Mouse (Mus musculus): ENCODE data around the gene Cldn7. TPM values are rescaled to one million over a fixed set of nuclear protein-coding genes. Genes with fewer than 3 reads are reported as not detected.
A peak's percentile ranks its signal among the peaks of the same experiment; 100 is the strongest.

The Cldn7 gene
- polyA plus RNA-seq, 1 experiment from 2014 or later: 3.7 TPM

DNA sequence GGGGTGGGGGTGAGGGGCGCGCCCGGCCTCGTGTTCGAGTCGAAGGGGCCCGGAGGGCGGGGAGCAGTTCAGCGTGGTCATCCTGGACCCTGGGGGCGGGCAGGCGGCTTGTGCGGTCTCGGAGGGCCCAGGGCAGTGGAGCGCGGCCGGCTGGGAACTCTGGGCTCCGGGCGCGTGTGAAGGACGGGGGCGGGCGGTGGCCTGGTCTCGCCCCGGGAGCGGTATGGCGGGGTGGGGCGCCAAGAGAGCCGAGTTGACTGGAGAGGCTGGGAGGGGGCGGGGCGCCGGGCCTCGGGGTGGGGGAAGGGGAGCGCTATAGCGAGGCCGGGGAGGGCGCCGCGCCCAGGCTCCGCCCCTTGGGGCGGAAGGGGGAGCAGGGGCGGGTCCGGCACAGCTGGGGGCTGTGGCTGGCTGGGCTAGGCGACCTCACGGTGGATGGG, 32.5 kb downstream of the Cldn7 start:
- 1% methylated on average over 18 of the region's 44 CpGs for WGBS
- no peaks in the 10 kb centered on the region for H3K27me3 ChIP-seq
- peak; percentile 36 for ATAC-seq (ENCODE audit: low FRiP score, low read depth)
- peaks cover 40% of the 10 kb centered on the region for H3K4me1 ChIP-seq
- peak overlapping the region; percentile 97 for H3K27ac ChIP-seq (replicated peaks)
- peak overlapping the region; percentile 98 for H3K9ac ChIP-seq (replicated peaks)
- H3K4me2 ChIP-seq (replicated peaks): peak overlapping the region; percentile 60
- peak overlapping the region; percentile 95 for H3K4me3 ChIP-seq
- H3K36me3 ChIP-seq: peaks cover 38% of the 10 kb centered on the region
- no peaks in the 10 kb centered on the region for H3K9me3 ChIP-seq

DNA sequence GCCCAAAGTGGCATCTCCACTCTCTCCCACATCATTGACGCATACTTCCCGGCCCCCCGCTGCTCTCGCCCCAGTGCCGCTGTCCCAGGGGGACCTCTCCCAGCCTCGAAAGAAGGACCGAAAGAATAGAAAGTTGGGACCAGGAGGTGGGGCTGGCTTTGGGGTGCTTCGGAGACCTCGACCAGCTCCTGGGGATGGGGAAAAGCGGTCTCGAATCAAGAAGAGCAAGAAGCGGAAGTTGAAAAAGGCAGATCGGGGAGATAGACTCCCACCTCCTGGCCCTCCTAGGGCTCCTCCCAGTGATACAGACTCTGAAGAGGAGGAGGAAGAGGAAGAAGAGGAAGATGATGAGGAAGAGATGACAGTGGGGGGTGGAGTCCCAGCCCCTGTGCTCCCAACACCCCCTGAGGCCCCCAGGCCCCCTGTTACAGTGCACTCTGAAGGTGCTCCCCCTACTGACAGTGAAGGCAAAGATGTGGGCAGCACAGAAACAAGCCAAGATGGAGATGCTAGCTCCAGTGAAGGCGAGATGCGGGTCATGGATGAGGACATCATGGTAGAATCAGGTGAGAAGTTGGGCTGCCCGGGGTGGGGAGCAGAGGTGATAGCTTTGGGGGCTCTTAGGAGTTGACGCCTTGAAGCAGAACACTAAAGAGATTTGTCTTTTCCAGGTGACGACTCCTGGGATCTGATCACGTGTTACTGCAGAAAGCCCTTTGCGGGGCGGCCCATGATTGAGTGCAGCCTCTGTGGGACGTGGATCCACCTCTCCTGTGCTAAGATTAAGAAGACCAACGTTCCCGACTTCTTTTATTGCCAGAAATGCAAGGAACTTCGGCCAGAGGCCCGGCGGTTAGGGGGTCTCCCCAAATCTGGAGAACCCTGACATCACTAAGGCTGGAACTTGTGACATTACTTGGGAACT, 34.2 kb downstream of the Cldn7 start:
- no peak for ATAC-seq (ENCODE audit: low FRiP score, low read depth)
- 93% methylated on average over 27 of the region's 27 CpGs for WGBS
- no peak overlapping the region for H3K4me2 ChIP-seq (replicated peaks)
- peaks cover 32% of the 10 kb centered on the region for H3K36me3 ChIP-seq
- peaks cover 46% of the 10 kb centered on the region for H3K4me1 ChIP-seq
- no peak overlapping the region for H3K4me3 ChIP-seq
- H3K27ac ChIP-seq (replicated peaks): no peak overlapping the region; the same call in 1 of the 2 replicates
- no peak overlapping the region for H3K9ac ChIP-seq (replicated peaks)
- H3K27me3 ChIP-seq: no peaks in the 10 kb centered on the region
- H3K9me3 ChIP-seq: no peaks in the 10 kb centered on the region

DNA sequence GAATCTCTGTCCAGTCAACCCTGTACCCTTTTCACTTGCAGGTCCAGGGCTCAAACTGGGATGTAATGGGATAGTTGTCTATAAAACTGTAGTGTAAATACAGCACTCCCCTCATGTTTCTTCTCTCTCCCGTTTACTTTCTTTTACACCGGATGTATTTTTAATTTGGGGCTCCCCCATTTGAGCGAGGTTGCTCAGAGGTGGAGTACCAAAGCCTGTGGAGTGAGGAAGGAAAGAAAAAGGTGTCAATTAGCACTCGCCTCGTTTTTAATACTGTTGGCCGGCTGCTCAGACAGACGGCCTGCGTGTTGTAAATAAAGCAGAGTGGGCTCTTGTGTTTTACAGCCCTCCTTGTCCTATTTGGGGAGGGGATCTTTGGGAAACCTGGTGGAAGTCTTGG, 35.1 kb downstream of the Cldn7 start:
- WGBS: 91% methylated on average over 8 of the region's 8 CpGs
- no peak for ATAC-seq (ENCODE audit: low FRiP score, low read depth)
- 0 out of 2 replicates have a peak overlapping the region, but pooled peaks have one; percentile 79 for H3K4me3 ChIP-seq
- peaks cover 28% of the 10 kb centered on the region for H3K36me3 ChIP-seq
- H3K4me2 ChIP-seq (replicated peaks): 0 out of 2 replicates have a peak overlapping the region, but pooled peaks have one; percentile 83
- H3K27me3 ChIP-seq: no peaks in the 10 kb centered on the region
- peaks cover 48% of the 10 kb centered on the region for H3K4me1 ChIP-seq
- no peaks in the 10 kb centered on the region for H3K9me3 ChIP-seq
- H3K27ac ChIP-seq (replicated peaks): peak overlapping the region; percentile 96
- no peak overlapping the region for H3K9ac ChIP-seq (replicated peaks)

DNA sequence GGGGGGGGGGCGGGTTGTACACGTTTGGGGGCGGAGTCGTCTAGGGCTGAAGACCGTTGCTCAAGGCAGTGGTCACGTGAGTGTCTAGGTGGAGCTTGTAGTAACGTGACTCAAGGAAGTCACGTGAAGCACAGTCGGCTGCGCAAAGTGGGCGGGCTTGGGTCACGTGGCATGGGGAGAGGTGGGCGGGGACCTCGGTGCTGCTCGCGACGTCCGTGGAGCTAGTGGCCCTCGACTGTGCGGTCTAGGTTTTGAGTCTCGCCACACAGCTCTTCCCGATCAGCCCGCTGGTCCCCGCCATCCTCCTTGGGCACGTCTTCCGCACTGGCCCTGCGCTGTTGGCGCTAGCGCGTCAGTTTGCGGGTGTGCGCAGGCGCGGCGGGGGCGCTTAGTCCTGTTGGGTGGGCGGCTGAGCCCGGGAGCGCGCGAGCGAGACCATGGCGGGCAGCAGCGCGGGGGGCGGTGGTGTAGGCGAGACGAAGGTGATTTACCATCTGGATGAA, 35.9 kb downstream of the Cldn7 start, which contains the start of gene Dvl2:
Gene Dvl2 (plus strand): TSS at position 200 of the 503 bp plus-strand sequence.
- H3K4me2 ChIP-seq (replicated peaks): peak within 1 kb of the TSS; percentile 83
- peak within 1 kb of the TSS; percentile 82 for H3K9ac ChIP-seq (replicated peaks)
- peak; percentile 61 for ATAC-seq (ENCODE audit: low FRiP score, low read depth)
- peaks cover 48% of the 10 kb centered on the region for H3K4me1 ChIP-seq
- H3K4me3 ChIP-seq: peak within 1 kb of the TSS; percentile 79
- 1% methylated on average over 44 of the region's 48 CpGs for WGBS
- no peaks in the 10 kb centered on the region for H3K9me3 ChIP-seq
- peak within 1 kb of the TSS; percentile 96 for H3K27ac ChIP-seq (replicated peaks)
- no peaks in the 10 kb centered on the region for H3K27me3 ChIP-seq
- peaks cover 34% of the 10 kb centered on the region for H3K36me3 ChIP-seq

DNA sequence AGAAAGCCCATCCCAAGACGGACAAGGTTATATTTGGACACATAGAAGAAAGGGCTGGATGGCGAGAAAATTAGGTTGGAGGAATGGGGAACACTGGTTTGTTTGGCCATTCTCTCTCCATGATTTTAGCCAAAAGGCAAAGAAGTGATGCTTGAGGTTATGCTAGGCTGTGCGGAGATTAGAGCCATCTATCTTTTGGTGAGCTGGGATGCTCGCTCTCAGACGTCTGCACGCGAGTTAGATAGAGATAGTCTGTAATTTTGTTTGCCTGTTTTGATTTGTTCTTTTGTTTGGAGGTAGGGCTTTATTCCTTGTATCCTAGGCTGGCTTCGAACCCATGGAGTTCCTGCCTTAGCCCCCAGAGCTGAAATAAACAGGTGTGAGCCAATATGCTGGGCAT, 36.6 kb downstream of the Cldn7 start:
- Histone ChIP-seq H3K27me3 (no peaks in the 10 kb centered on the region), H3K4me1 (peaks cover 48% of the 10 kb centered on the region), H3K27ac (replicated peaks) (peak overlapping the region; percentile 96), H3K36me3 (peaks cover 41% of the 10 kb centered on the region), H3K4me3 (peak overlapping the region; percentile 79), H3K9me3 (no peaks in the 10 kb centered on the region), H3K9ac (replicated peaks) (peak overlapping the region; percentile 82), H3K4me2 (replicated peaks) (peak overlapping the region; percentile 83)
- no peak for ATAC-seq (ENCODE audit: low FRiP score, low read depth)
- WGBS: 15% methylated on average over 8 of the region's 8 CpGs

DNA sequence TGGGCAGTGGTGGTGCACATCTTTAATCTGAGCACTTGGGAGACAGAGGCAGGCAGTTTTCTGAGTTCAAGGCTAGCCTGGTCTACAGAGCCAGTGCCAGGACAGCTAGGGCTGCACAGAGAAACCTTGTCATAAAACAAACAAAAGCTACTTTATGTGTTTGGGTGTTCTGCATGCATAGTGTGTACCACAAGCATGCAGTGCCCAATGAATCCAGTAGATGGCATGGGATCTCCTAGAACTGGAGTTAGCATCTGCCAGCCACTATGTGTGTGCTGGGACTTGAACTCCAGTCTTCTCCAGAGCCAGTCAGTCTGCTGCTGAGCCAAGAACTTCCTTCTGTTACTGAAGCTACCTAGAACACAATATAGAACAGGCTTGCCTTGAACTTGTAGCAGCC, 37.3 kb downstream of the Cldn7 start:
- ATAC-seq (ENCODE audit: low FRiP score, low read depth): no peak
- Histone ChIP-seq H3K9me3 (no peaks in the 10 kb centered on the region), H3K9ac (replicated peaks) (no peak overlapping the region), H3K4me1 (peaks cover 48% of the 10 kb centered on the region), H3K4me3 (peak overlapping the region; percentile 79; the same call in 1 of the 2 replicates), H3K27me3 (no peaks in the 10 kb centered on the region), H3K36me3 (peaks cover 48% of the 10 kb centered on the region), H3K27ac (replicated peaks) (no peak overlapping the region), H3K4me2 (replicated peaks) (peak overlapping the region; percentile 83)

DNA sequence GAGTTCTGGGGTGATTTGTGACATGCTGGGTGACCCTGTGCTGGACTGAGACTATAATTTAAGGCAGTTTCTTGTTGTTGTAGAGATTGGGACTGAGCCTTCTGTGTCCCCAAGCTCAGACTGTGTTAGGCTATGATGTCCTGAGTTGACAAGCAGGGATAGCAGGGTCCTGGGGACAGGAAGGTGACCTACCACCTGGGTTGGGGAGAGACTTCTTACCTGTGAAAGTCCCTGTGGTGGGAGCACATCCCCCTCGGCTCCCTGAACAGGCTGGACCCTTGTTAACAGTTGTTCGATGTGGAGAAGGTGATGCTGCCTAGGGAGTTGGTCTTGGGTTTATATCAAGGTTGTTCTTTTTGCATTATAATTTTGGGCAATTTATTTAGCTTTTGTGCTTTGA, 37.9 kb downstream of the Cldn7 start:
- Histone ChIP-seq H3K4me1 (peaks cover 45% of the 10 kb centered on the region), H3K4me3 (peak overlapping the region; percentile 79; the same call in 1 of the 2 replicates), H3K27me3 (no peaks in the 10 kb centered on the region), H3K4me2 (replicated peaks) (peak overlapping the region; percentile 83), H3K9me3 (no peaks in the 10 kb centered on the region), H3K27ac (replicated peaks) (no peak overlapping the region), H3K36me3 (peaks cover 54% of the 10 kb centered on the region), H3K9ac (replicated peaks) (0 out of 2 replicates have a peak overlapping the region, but pooled peaks have one; percentile 11)
- ATAC-seq (ENCODE audit: low FRiP score, low read depth): no peak
- 96% methylated on average over 2 of the region's 2 CpGs for WGBS

DNA sequence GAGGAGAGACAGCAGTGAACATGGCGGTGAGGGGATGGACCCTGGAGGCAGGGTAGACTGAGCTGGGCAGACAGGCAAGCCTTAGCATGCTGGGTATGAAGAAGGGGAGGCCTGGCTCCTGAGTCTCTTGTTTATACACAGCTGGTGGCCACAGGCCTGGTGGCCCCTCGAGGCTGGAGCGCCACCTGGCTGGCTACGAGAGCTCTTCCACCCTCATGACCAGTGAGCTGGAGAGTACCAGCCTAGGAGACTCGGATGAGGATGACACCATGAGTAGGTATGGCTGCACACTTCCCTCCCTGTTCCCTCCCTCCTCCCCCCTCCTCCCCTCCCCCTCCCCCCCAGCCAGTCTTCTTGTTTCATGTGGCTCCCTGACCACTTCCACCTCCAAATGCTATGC, 40.9 kb downstream of the Cldn7 start:
- 53% methylated on average over 5 of the region's 5 CpGs for WGBS
- Histone ChIP-seq H3K4me2 (replicated peaks) (no peak overlapping the region), H3K36me3 (peaks cover 62% of the 10 kb centered on the region), H3K27me3 (no peaks in the 10 kb centered on the region), H3K9me3 (no peaks in the 10 kb centered on the region), H3K9ac (replicated peaks) (no peak overlapping the region), H3K4me3 (no peak overlapping the region), H3K4me1 (peaks cover 29% of the 10 kb centered on the region), H3K27ac (replicated peaks) (no peak overlapping the region)
- no peak for ATAC-seq (ENCODE audit: low FRiP score, low read depth)

DNA sequence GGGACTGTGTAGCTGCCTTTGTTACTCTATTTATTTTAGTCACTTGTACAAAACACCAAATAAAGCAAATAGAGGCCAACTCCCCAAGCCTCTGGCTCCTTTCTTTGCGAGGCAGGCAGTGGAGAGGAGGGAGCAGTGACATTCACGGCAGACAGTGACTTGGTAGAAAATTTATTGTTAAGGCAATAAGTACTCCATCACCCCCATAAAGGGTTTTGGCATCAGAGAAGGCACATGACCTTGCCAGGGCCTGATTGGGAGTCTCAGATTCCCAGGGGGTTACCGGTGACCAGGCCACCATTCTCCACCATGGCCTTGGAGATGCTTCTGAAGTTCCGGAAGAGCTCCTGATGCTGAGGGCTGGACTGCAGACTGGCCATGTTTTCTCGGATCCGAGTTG, 45.5 kb downstream of the Cldn7 start:
- WGBS: 88% methylated on average over 6 of the region's 6 CpGs
- no peak for ATAC-seq (ENCODE audit: low FRiP score, low read depth)
- Histone ChIP-seq H3K4me1 (peaks cover 13% of the 10 kb centered on the region), H3K27me3 (no peaks in the 10 kb centered on the region), H3K27ac (replicated peaks) (no peak overlapping the region), H3K36me3 (peaks cover 88% of the 10 kb centered on the region), H3K9ac (replicated peaks) (no peak overlapping the region), H3K9me3 (no peaks in the 10 kb centered on the region), H3K4me3 (no peak overlapping the region), H3K4me2 (replicated peaks) (no peak overlapping the region)

DNA sequence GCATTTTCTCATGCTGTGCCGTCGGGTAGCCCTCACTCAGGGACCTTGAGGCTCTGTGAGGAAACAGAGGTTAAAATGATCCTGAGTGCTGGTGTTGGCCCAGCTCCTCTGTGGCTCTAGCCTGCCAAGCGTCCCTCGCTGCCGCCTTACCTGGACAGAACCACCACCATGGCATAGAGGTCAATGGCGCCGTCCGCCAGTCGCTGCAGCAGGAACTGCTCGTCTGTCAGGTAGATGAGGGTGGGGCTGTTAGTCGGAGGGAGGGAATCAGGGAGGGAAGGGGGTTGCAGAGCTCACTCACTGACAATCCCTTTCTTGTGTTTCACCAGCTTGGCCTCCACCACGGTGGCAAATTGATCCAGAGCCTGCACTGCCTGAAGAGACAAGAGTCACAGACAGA, 46.0 kb downstream of the Cldn7 start:
- H3K27ac ChIP-seq (replicated peaks): no peak overlapping the region

DNA sequence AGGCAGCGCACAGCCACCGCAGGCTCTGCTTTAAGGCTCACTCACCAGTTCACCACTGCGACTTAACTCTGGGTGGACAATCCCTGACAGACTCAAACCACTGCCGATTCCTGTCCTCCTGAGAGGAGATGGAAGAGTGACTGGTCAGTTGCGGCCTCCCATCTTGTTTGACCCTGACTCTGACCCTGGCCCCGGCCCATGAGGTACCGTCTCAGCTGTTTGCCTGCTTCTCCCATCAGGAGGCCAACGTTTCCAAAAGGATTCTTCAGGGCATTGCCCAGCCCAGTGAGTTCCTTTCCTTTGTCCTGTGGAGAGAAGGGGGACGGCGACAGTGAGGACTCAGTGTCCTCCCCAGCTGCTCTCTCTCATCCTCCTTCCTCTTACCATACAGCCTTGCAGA, 46.4 kb downstream of the Cldn7 start:
- ATAC-seq (ENCODE audit: low FRiP score, low read depth): no peak
- H3K9ac ChIP-seq (replicated peaks): no peak overlapping the region
- H3K4me3 ChIP-seq: no peak overlapping the region
- H3K4me2 ChIP-seq (replicated peaks): no peak overlapping the region
- no peak overlapping the region for H3K27ac ChIP-seq (replicated peaks)
- no peaks in the 10 kb centered on the region for H3K9me3 ChIP-seq
- peaks cover 79% of the 10 kb centered on the region for H3K36me3 ChIP-seq
- peaks cover 19% of the 10 kb centered on the region for H3K4me1 ChIP-seq
- no peaks in the 10 kb centered on the region for H3K27me3 ChIP-seq
- WGBS: 84% methylated on average over 10 of the region's 10 CpGs

More for the DNA sequence above, 46.0 kb downstream of the Cldn7 start:
- peaks cover 18% of the 10 kb centered on the region for H3K4me1 ChIP-seq
- no peaks in the 10 kb centered on the region for H3K27me3 ChIP-seq
- no peaks in the 10 kb centered on the region for H3K9me3 ChIP-seq
- no peak overlapping the region for H3K9ac ChIP-seq (replicated peaks)
- 90% methylated on average over 12 of the region's 12 CpGs for WGBS
- H3K4me2 ChIP-seq (replicated peaks): no peak overlapping the region
- H3K4me3 ChIP-seq: no peak overlapping the region
- no peak for ATAC-seq (ENCODE audit: low FRiP score, low read depth)
- peaks cover 83% of the 10 kb centered on the region for H3K36me3 ChIP-seq

DNA sequence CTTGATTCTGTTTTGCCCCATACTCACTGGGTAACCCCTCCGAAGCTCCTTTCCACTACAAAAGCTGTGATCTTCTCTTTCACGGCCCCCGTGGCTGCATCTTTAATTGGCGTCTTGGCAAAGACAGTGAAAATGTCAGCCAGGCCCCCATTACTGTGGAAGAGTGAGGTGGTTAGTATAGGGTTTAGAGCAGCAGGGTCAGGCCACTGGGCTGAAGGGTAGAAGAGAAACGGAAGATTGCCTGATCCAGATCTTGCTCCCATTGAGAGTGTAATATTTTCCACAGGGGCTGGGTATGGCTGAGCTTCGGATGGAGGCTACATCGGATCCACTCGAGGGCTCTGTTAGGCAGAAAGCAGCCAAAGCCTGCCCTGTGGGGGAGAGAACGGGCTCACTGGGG, 48.4 kb downstream of the Cldn7 start:
- H3K36me3 ChIP-seq: peaks cover 59% of the 10 kb centered on the region
- H3K4me1 ChIP-seq: peaks cover 31% of the 10 kb centered on the region
- H3K4me2 ChIP-seq (replicated peaks): no peak overlapping the region
- WGBS: 88% methylated on average over 9 of the region's 9 CpGs
- H3K9ac ChIP-seq (replicated peaks): 0 out of 2 replicates have a peak overlapping the region, but pooled peaks have one; percentile 4
- no peak overlapping the region for H3K4me3 ChIP-seq
- H3K27ac ChIP-seq (replicated peaks): no peak overlapping the region
- H3K27me3 ChIP-seq: no peaks in the 10 kb centered on the region
- H3K9me3 ChIP-seq: no peaks in the 10 kb centered on the region
- ATAC-seq (ENCODE audit: low FRiP score, low read depth): no peak

Data from midbrain, embryonic 12.5 days (tissue).